Mouse (Mus musculus) liver, adult 2 months (tissue): Measurements from ENCODE around the gene Fut9.

ENCODE experiments used
- CTCF ChIP-seq: fragments of 200-500 bp; IDR thresholded peaks from 2 replicates; pipeline ENCODE4 v1.5.1; 2011; ENCODE audit warnings: low read depth, low read length, control low read depth
- POLR2A ChIP-seq: fragments of 200-500 bp; IDR thresholded peaks from 2 replicates; pipeline ENCODE4 v1.6.1; 2011; ENCODE audit warnings: low read length, control low read depth; ENCODE audit not compliant: insufficient read depth; ENCODE audit errors: extremely low read depth

GRCm38 (mm10) chr4:25738782-25739181 is 61.3 kb downstream of the Fut9 start:
- TF ChIP-seq CTCF, result no peak
- TF ChIP-seq POLR2A, result no peak
